Mouse (Mus musculus) MEL (cell line): ENCODE measurements at regions not wholly inside any gene's neighbourhood (a gene's known extent, or its start where the extent isn't known, plus 50 kb on each side); places are given as distances from the start of the nearest gene placed in this dataset.

Experiments used
- DNase-seq: peaks from one replicate; pipeline ENCODE4 v3.0.0; 2011; ENCODE audit warnings: low read depth, low spot score
- H3K27ac ChIP-seq: 2 replicates; pipeline ENCODE4 v1.5.1; 2012; ENCODE audit warnings: low read depth, mild to moderate bottlenecking, control low read depth, low read length, moderate library complexity; ENCODE audit not compliant: control insufficient read depth
- H3K27me3 ChIP-seq, 2 experiments: fragments of 150-350 bp in 1 of 2; sonication (generic) in 1 of 2; 2 replicates each; pipeline ENCODE4 v1.6.1; 2012; ENCODE audit warnings: low read length in 2 of 2, mild to moderate bottlenecking in 2 of 2, improper control_type of control experiment in 1 of 2, moderate library complexity in 1 of 2; ENCODE audit not compliant: insufficient read depth in 2 of 2, control insufficient read depth in 1 of 2
- H3K36me3 ChIP-seq, 2 experiments: 2 replicates each; pipeline ENCODE4 v1.6.1; 2012 to 2014; ENCODE audit warnings: low read length in 2 of 2, improper control_type of control experiment in 1 of 2, inconsistent platforms in 1 of 2, mild to moderate bottlenecking in 1 of 2; ENCODE audit not compliant: insufficient read depth in 2 of 2, control insufficient read depth in 1 of 2
- H3K4me1 ChIP-seq, 2 experiments: fragments of 150-350 bp in 1 of 2; sonication (generic) in 1 of 2; 2 replicates each; pipeline ENCODE4 v1.6.1; 2012; ENCODE audit warnings: low read length in 2 of 2, improper control_type of control experiment in 1 of 2, mild to moderate bottlenecking in 1 of 2; ENCODE audit not compliant: insufficient read depth in 2 of 2, control insufficient read depth in 1 of 2
- H3K4me3 ChIP-seq, 2 experiments: fragments of 150-350 bp in 1 of 2; sonication (generic) in 1 of 2; 2 replicates each; pipeline ENCODE4 v1.5.1; 2012; ENCODE audit warnings: low read depth in 2 of 2, low read length in 2 of 2, mild to moderate bottlenecking in 2 of 2, moderate library complexity in 2 of 2, control low read depth in 1 of 2, improper control_type of control experiment in 1 of 2; ENCODE audit not compliant: control insufficient read depth in 1 of 2, insufficient read depth in 1 of 2
- H3K79me2 ChIP-seq: 2 replicates; pipeline ENCODE4 v1.6.1; 2012; ENCODE audit warnings: mild to moderate bottlenecking, low read length, moderate library complexity; ENCODE audit not compliant: control insufficient read depth, poor library complexity, insufficient read depth
- H3K9ac ChIP-seq: 2 replicates; pipeline ENCODE4 v1.6.1; 2012; ENCODE audit warnings: low read depth, mild to moderate bottlenecking, control low read depth, low read length, moderate library complexity; ENCODE audit not compliant: control insufficient read depth, poor library complexity, severe bottlenecking
- H3K9me3 ChIP-seq: fragments of 150-350 bp; sonication (generic); replicated peaks from 2 replicates; pipeline ENCODE4 v1.6.1; 2012; ENCODE audit warnings: mild to moderate bottlenecking, low read length, improper control_type of control experiment, moderate library complexity; ENCODE audit not compliant: insufficient read depth
- BHLHE40 ChIP-seq: IDR thresholded peaks from 2 replicates; pipeline ENCODE4 v1.6.1; 2012; ENCODE audit warnings: low read depth, mild to moderate bottlenecking, inconsistent platforms, low read length, improper control_type of control experiment, borderline replicate concordance
- CHD1 ChIP-seq: IDR thresholded peaks from 2 replicates; pipeline ENCODE4 v1.6.1; 2012; ENCODE audit warnings: low read depth, mild to moderate bottlenecking, inconsistent platforms, low read length, improper control_type of control experiment
- CHD2 ChIP-seq: IDR thresholded peaks from 2 replicates; pipeline ENCODE4 v1.6.1; 2011; ENCODE audit warnings: low read length, improper control_type of control experiment
- CTCF ChIP-seq, 3 experiments: IDR thresholded peaks in 2 of 3; conservative IDR thresholded peaks in 1 of 3; 2 replicates each; pipeline ENCODE4 v1.5.1; 2011 to 2012; ENCODE audit warnings: low read length in 3 of 3, low read depth in 2 of 3, mild to moderate bottlenecking in 2 of 3, improper control_type of control experiment in 1 of 3, inconsistent platforms in 1 of 3, mixed read lengths in 1 of 3, moderate library complexity in 1 of 3; ENCODE audit not compliant: control insufficient read depth in 1 of 3, insufficient read depth in 1 of 3, poor library complexity in 1 of 3, severe bottlenecking in 1 of 3
- ELF1 ChIP-seq: IDR thresholded peaks from 2 replicates; pipeline ENCODE4 v1.6.1; 2014; ENCODE audit warnings: low read depth, mild to moderate bottlenecking, inconsistent platforms, low read length, improper control_type of control experiment, moderate library complexity
- EP300 ChIP-seq, 2 experiments: IDR thresholded peaks; 2 replicates each; pipeline ENCODE4 v1.6.1; 2011; ENCODE audit warnings: improper control_type of control experiment in 2 of 2, low read length in 2 of 2, low read depth in 1 of 2, mild to moderate bottlenecking in 1 of 2
- GABPA ChIP-seq: IDR thresholded peaks from 2 replicates; pipeline ENCODE4 v1.6.1; 2012; ENCODE audit warnings: low read depth, mild to moderate bottlenecking, inconsistent platforms, low read length, improper control_type of control experiment, moderate library complexity
- MAFK ChIP-seq: IDR thresholded peaks from 2 replicates; pipeline ENCODE4 v1.6.1; 2011; ENCODE audit warnings: low read depth, mild to moderate bottlenecking, low read length, improper control_type of control experiment, borderline replicate concordance
- MAZ ChIP-seq: IDR thresholded peaks from 2 replicates; pipeline ENCODE4 v1.6.1; 2012; ENCODE audit warnings: low read depth, mild to moderate bottlenecking, inconsistent platforms, low read length, improper control_type of control experiment
- MXI1 ChIP-seq: IDR thresholded peaks from 2 replicates; pipeline ENCODE4 v1.6.1; 2011; ENCODE audit warnings: mild to moderate bottlenecking, low read depth, low read length, improper control_type of control experiment
- NELFE ChIP-seq: IDR thresholded peaks from 2 replicates; pipeline ENCODE4 v1.6.1; 2011; ENCODE audit warnings: low read depth, low read length, improper control_type of control experiment
- POLR2A ChIP-seq, 2 experiments: IDR thresholded peaks; 2 replicates each; pipeline ENCODE4 v1.6.1; 2011 to 2012; ENCODE audit warnings: low read length in 2 of 2, mild to moderate bottlenecking in 2 of 2, control low read depth in 1 of 2, improper control_type of control experiment in 1 of 2, low read depth in 1 of 2, moderate library complexity in 1 of 2; ENCODE audit not compliant: control insufficient read depth in 1 of 2, insufficient read depth in 1 of 2, poor library complexity in 1 of 2
- RCOR1 ChIP-seq: IDR thresholded peaks from 2 replicates; pipeline ENCODE4 v1.6.1; 2012; ENCODE audit warnings: low read depth, mild to moderate bottlenecking, inconsistent platforms, low read length, improper control_type of control experiment
- SMC3 ChIP-seq: IDR thresholded peaks from 2 replicates; pipeline ENCODE4 v1.6.1; 2011; ENCODE audit warnings: low read depth, low read length, improper control_type of control experiment
- TAL1 ChIP-seq: IDR thresholded peaks from 2 replicates; pipeline ENCODE4 v1.6.1; 2012; ENCODE audit warnings: mild to moderate bottlenecking, inconsistent platforms, low read length, moderate library complexity, mixed read lengths
- TBP ChIP-seq: IDR thresholded peaks from 2 replicates; pipeline ENCODE4 v1.8.0; 2011; ENCODE audit warnings: low read depth, low read length, improper control_type of control experiment
- UBTF ChIP-seq: IDR thresholded peaks from 2 replicates; pipeline ENCODE4 v1.6.1; 2012; ENCODE audit warnings: low read depth, mild to moderate bottlenecking, inconsistent platforms, low read length, improper control_type of control experiment, moderate library complexity, borderline replicate concordance; ENCODE audit not compliant: insufficient read depth
- ZC3H11A ChIP-seq: IDR thresholded peaks from 2 replicates; pipeline ENCODE4 v1.6.1; 2012; ENCODE audit warnings: low read depth, mild to moderate bottlenecking, inconsistent platforms, low read length, improper control_type of control experiment
- ZMIZ1 ChIP-seq: IDR thresholded peaks from 2 replicates; pipeline ENCODE4 v1.6.1; 2012; ENCODE audit warnings: low read depth, mild to moderate bottlenecking, inconsistent platforms, low read length, improper control_type of control experiment, moderate library complexity

- Histone ChIP-seq H3K27ac (no peak overlapping the region), H3K9me3 (no peaks in the 10 kb centered on the region), H3K36me3 (no peaks in the 10 kb centered on the region), H3K4me3 (no peak overlapping the region), H3K9ac (no peak overlapping the region), H3K27me3 (no peaks in the 10 kb centered on the region), H3K4me1 (no peaks in the 10 kb centered on the region), H3K79me2 (no peaks in the 10 kb centered on the region)
- TF ChIP-seq MAFK (no peak), CHD2 (no peak), TBP (no peak), NELFE (no peak), POLR2A (IDR thresholded peaks at IDR 0.05; ENCODE audit: control insufficient read depth in 1 of 2, insufficient read depth in 1 of 2, low read depth in 1 of 2, low read length in 2 of 2, poor library complexity in 1 of 2) (no peak), BHLHE40 (no peak), RCOR1 (no peak), ELF1 (no peak), CHD1 (no peak), CTCF (IDR thresholded peaks at IDR 0.05 in 2 of 3, conservative IDR thresholded peaks at IDR 0.05 in 1 of 3; ENCODE audit: control insufficient read depth in 1 of 3, insufficient read depth in 1 of 3, low read depth in 2 of 3, low read length in 3 of 3, poor library complexity in 1 of 3, severe bottlenecking in 1 of 3) (no peak), MXI1 (no peak), ZMIZ1 (no peak), UBTF (no peak), ZC3H11A (no peak), GABPA (no peak), TAL1 (no peak)
- DNase-seq: no peak
These were observed 170.2 kb downstream of the Abhd5 start for GRCm38 (mm10) chr9:122521569-122521968.

DNA sequence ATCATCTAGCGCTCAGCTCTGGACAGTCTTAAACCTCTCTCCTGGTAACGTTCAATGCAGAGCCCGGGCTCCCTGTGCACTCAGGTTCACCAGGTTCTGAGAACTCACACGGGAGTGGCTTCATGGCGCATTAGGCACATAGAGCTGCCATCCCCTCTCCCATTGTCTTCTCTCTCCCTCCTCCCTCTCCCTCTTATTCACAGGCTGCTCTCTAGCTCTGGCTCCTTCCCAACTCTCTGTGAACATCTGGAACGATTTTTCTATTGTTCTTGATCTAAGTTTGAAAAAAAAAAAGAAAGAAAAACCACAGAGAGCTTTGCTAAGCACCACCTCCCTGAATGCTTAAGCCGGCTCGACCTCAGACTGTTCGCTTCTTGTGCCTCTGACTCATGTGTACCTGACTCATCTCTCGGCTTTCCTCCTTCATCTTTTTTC is 174.2 kb downstream of the Abhd5 start:
- Histone ChIP-seq H3K79me2 (no peaks in the 10 kb centered on the region), H3K9ac (no peak overlapping the region), H3K27me3 (no peaks in the 10 kb centered on the region), H3K27ac (no peak overlapping the region), H3K4me3 (no peak overlapping the region)
- no peak for DNase-seq
- TF ChIP-seq EP300 (IDR thresholded peaks at IDR 0.05; ENCODE audit: low read depth in 1 of 2, low read length in 2 of 2): no peak
- no peak for TF ChIP-seq CHD1
- TF ChIP-seq SMC3: no peak
- TF ChIP-seq ZMIZ1: no peak
- TF ChIP-seq MAZ: no peak
- TF ChIP-seq, all 39 proteins: peak for 0
- Histone ChIP-seq H3K36me3 (no peaks in the 10 kb centered on the region), H3K9me3 (no peaks in the 10 kb centered on the region), H3K4me1 (no peaks in the 10 kb centered on the region)
